Mouse (Mus musculus) retina, adult 2 months (tissue): ENCODE results near the gene Chrd.

Experiments
- DNase-seq: peaks from one replicate; pipeline ENCODE4 v3.0.0-alpha.2; 2012; ENCODE audit warnings: low read depth, low spot score

Gene Chrd

DNA sequence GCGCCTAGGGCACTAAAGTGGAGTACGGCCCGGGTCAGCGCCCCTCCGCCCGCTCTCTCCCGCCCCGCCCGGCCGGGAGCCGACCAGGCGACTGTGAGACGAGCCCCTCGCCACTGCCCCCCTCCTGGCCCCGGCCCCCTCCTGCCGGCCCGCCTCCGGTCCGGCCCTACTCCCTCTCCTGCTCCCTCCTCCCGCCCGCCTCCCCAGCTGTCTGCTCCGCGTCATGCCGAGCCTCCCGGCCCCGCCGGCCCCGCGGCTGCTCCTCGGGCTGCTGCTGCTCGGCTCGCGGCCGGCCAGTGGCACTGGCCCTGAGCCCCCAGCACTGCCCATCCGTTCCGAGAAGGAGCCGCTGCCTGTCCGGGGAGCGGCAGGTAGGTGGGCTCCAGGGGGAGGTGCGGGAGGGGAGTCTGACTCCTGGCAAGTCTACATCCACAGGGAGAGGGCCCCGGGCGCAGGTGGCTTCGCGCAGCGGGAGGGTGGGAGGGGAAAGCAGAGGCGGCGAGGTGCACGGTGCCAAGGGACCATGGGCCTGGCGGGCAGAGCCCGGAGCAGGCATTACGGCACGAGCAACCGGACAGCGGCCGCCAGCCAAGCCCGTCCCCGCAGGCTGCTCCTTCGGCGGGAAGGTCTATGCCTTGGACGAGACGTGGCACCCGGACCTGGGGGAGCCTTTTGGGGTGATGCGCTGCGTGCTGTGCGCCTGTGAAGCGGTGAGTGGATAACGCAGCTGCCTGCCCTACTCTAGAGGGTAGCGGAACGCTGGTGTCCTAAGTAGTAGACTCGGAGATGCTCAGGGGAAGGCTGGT, at the start of gene Chrd:
Gene Chrd, plus strand, starts transcription at position 203 of the 806 bp plus-strand sequence.
- no peak for DNase-seq

DNA sequence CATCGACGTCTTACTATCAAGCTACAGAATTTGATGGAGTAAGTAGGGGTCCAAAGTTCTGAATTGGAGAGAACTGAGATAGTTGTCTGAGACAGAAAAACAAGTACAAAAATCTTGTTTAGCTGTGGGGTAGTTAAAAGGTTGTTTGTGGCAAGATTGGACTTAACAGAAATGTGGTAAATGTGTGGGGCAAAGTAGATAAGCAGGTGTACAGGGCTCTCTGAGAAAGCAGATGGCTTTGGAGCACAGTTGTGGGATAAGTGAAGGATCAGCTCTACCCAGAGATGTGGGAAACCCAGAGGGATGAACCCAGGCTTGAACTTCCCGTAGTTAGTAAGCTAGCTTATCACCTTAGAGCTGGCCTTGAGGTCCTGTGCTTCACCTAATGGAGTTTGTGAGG, 42.2 kb upstream of the Chrd start:
- DNase-seq: no peak

DNA sequence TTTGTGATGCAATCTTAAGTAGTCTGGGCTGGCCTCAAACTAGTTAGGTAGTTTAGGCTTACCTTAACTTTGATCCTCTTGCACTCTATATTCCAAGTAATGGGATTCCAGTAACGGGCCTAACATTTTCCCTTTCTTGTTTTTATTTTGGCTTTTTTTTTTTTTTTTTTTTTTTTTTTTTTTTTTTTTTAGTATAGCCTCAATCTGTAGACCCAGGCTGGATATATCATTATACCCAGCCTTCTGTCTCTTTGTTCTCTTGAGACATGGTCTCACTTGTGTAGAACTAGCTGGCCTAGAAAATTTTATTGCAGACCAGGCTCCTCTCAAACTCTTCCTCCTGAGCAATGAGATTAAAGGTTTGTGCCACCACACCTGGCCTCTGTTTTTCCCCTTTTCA, 41.3 kb upstream of the Chrd start:
- no peak for DNase-seq

DNA sequence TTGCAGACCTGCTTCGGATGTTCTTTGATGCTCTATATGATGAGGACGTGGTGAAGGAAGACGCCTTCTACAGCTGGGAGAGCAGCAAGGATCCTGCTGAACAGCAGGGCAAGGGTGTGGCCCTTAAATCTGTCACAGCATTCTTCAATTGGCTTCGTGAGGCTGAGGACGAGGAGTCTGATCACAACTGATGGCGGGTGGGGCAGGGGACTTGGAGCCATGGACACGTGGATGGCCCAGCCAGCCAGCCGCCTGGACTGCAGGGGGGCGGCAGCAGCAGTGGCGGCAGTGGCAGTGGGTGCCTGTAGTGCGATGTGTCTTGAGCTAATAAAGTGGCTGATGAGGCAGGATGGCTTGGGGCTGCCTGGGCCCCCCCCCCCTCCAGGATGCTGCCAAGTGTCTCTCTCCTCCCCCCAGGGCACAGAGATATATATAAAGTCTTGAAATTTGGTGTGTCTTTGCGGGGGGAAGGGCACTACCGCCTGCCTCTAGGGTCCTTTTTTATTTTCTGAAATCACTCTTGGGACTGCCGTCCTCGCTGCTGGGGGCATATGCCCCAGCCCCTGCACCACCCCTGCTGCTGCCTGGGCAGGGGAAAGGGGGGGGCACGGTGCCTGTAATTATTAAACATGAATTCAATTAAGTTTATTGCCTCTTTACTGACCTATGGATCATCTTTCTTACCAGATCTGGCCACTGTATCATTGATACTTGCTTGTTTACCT, 40.5 kb upstream of the Chrd start:
- DNase-seq: no peak

GRCm38 (mm10) chr16:20693111-20693701, 39.7 kb upstream of the Chrd start, which contains the start of gene Fam131a:
TSS of gene Fam131a (plus strand) at chr16:20693241.
- no peak for DNase-seq

DNA sequence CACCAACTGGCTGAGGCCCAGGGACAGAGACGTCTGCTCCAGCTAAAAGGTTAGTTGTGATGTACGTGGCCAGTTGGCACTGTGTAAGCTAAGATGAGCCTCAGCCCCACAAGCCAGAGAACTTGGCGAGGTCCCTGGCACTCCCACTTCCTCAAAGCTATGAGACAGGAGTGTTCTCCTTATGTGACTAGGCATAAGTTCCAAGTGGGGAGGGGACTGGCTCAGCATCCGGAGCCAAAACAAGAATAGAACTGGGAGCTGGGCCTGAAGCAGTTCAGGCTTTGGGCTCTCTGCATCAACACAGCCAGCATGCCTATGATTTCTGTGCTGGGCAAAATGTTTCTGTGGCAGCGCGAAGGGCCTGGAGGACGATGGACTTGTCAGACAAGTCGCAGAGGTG, 38.1 kb upstream of the Chrd start:
- no peak for DNase-seq

DNA sequence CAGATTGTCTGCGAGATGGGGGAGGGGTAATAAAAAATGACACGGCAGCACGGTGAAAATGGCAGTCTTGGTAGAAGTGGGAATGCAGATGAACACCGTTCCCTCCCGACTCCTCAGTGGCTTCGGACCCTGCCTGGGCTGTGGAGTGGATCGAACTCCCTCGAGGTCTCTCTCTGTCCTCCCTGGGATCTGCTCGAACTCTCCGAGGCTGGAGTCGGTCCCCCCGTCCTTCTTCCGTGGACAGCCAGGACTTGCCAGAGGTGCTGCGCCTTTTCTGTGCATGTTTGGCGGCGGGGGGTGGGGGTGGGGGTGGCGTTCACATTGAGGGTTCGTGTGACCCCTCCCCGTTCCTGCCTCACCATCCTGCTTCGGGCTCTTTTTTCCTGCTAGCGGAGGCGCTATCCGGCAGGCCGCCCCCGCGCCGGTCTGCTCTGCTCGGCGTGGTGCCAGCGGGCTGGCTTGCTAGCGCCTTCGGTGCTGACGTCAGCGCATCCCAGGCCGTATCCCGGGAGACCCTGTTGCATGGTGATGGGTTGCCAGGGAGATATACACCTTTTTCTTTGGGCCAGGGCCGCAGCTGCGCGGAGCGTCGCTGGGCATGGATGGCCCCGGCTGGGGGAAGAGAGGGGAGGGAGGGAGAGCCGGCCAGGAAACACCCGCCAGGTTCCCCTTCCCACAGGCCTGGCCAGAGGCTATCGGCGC, 37.2 kb upstream of the Chrd start:
- no peak for DNase-seq

DNA sequence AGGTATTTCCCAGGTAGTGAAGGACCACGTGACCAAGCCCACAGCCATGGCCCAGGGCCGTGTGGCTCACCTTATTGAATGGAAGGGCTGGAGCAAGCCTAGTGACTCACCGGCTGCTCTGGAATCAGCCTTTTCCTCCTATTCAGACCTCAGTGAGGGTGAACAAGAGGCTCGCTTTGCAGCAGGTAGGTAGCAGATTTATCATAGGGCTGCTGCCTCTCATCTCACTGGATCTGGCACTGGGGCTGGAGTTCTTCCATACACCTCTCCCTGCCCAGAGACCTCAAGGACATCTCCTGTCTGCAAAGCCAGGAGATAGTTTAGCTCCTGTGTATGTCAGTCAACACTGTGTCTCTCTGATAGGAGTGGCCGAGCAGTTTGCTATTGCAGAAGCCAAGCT, 33.7 kb upstream of the Chrd start:
- DNase-seq: no peak

- no peak for DNase-seq
Observed at GRCm38 (mm10) chr16:20700036-20700435, 32.9 kb upstream of the Chrd start.

GRCm38 (mm10) chr16:20701316-20701715, 31.6 kb upstream of the Chrd start:
- no peak for DNase-seq

GRCm38 (mm10) chr16:20701729-20702521, 31.0 kb upstream of the Chrd start:
- no peak for DNase-seq

GRCm38 (mm10) chr16:20702522-20702893, 30.4 kb upstream of the Chrd start:
- DNase-seq: no peak

DNA sequence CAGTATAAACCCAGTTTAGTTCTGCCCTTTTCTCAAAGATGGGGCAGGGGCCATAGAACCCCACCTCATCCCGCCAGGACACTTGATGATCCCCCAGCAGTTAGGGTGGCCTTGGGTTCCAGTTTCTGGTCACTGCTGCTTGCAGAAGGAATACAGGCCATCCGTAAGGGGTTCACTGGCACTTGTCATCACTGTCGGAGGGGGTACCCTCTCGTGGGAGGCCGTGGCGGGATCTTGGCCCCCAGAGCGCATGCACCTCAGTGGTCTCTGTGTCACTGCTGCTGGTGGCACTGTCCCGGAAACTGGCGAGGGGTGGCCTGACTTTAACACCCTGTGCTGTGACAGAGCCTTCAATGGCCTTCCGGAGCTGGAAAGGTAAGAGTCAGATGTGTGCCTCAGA, 29.9 kb upstream of the Chrd start:
- DNase-seq: no peak

DNA sequence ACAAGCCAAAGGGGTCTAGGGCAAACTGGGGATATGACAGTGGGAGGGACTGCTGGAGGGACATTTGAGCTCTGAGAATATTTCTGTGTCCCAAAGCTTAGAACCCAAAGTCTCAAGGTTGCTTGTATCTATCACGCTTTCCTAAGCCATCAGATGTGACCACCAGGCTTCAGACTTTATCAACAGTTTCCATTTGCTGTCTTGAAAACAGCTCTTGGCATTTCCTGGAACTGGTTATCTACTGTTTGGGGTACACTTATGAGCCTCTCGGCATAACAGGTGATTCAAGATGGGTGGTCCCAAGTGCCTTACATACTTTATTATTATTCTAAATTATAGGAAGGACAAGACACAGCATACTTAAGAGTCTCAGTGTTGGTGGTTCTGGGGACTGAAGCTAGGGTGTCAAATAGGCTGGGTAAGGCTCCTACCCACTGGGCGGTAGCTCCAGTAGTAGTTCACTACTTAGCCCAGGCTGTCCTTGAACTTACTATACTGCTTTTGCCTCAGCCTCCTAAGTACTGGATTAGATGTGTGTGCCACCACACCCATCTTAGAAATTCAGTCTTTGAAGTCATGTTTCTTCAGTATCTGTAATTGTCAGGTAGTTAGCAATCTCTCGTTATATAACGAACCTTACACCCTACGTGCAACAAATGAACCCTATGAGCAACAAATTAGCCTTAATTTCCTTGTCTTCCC, 29.1 kb upstream of the Chrd start:
- DNase-seq: no peak

GRCm38 (mm10) chr16:20705786-20706185, 27.1 kb upstream of the Chrd start:
- DNase-seq: no peak

DNA sequence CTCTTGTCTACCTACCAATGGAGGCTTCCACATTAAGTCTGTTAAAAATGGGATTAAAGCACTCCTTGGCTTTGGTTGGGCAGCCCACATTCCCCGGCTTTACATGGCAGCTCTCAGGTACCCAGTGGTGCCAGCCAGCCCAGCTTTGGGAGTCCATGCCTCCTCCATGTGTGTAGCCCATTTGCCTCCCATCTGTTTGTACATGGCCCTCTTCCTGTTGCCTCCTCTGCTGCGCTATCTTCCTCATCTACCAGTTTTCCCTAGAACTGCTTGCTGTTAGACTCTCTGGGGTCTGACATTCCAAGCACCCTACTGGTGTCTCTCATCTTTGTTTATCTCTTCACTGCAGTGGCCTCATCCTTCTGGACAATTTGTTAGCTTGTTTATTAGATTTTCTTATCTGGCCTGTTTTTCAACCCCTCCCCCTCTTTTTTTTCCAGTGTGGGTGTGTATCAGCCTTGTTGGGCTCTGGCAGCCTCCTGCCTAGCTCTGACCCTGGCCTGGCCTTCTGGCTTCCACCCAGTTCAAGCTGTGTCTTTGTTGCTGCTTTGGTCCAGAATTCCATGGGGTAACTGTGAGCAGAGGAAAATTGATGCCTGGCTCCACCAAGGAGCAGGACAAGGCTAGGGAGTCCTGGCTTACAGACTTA, 26.4 kb upstream of the Chrd start:
- no peak for DNase-seq

DNA sequence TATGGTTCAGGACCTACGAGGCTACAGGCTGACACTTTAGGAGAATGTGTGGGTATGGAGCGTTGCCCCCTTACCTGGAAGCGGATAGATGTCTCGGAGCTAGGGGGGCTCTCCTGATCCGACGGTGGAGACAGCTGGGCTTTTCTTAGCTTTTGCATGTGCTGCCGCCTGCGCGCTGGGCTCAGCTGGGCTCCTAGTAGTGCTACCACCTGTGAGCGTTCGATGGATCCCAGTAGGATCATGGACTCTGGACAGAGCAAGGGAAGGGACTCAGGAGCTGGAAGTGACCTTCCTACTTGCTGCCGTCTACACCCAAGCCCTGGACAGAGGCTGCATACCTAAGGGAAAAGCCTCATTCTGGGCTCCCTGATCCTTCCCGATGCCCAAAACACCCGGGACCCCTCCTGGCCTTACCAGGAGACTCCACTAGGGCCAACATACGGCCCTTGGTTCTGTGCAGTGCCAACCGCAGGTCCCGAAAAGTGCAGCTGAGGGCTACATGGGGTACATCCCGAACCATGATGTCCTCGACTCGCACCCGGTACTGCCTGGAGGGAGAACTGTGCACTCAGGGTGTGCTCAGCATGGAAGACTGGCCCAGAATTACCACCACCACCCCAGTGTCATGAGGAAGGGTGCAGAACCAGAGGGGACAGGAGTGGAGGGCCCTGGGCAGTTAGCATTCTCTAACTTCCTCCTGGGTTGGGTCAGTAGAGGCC, 24.5 kb upstream of the Chrd start:
- DNase-seq: no peak

- DNase-seq: no peak
Observed at GRCm38 (mm10) chr16:20708939-20709734, 23.8 kb upstream of the Chrd start.

DNA sequence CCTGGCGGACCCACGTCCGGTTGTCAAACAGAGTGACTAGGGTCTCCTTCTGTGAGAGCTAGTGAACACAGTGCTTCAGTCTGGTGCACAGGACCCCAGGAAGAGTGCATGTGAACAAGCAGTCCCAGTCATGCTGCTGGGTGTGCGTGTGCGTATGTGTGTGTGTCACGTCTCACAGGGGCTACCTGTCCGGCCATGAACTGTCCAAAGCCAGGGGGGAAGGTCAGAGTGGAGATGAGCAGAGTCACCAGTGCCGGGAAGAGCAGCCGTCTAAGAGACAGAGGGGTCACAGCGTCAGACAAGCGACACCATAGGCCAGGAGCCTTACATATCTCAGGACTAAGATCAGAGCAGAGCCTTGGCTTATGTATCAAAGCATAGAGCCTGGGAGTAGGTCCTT, 22.6 kb upstream of the Chrd start:
- no peak for DNase-seq
